Mouse (Mus musculus) layer of hippocampus, adult 9-11 months (tissue): Measurements from ENCODE around the gene Zhx3.

Experiments
- DNase-seq: peaks from one replicate; pipeline ENCODE4 v3.0.0; 2022

The Zhx3 gene

DNA sequence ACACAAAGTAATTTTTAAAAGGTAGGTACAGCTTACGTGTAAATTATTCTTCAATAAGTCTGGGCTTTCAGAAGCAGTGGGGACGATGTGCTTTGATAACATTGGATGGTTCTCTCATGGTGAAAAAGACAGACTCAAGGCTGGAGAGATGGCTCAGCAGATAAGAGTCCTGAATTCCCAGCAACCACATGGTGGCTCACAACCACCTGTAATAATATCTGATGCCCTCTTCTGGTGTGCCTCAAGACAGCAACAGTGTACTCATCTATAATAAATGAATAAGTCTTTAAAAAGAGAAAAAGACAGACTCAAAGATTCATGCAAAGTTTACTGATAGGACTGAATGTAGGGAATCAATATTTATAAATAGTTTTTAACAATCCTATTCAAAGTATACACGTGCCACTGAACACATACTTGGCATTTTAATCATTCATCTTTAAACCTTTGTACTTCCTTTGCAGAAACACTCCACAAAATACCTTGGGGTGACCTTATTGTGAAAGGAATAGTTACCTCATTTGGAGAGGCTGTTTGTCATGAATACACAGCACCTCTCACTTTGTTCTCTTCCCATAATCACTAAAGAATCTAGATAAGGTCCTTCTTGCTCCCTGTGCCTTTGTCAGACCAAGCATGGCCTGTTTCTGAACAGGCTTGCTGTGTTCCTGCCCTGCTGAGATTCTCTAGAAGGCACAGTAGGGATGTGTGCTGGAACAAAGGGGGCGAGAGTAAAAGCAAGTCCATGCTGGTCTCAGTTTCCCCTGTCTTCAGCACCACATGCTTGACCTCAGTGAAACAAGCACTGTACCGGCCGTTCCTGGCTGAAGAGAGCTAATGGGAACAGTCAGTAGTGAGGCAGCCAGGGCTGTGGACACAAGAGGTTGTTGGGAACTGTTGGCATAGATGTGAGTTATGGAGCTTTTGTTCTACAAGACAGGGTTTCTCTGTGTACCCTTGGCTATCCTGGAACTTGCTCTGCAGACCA is 146.6 kb downstream of the Zhx3 start:
- DNase-seq = no peak

DNA sequence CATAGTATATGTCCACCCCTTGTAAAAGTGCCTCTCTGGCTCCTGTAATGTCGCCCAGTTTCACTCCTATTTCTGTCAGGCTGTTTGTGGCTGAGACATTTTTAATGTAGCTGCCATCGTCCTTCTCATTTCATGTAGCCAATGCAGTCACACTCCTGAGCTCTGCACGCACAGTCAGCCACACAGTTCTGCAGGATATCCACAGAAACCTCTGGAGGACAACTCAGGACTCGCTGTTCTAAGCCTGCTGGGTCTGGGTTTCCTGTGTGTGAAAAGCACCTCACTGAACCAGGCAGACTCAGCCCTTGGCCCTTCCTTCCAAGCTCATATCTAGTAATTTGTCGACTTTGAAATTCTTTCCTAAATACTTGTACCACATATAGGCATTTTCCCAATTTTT is 148.3 kb downstream of the Zhx3 start:
- no peak for DNase-seq

DNA sequence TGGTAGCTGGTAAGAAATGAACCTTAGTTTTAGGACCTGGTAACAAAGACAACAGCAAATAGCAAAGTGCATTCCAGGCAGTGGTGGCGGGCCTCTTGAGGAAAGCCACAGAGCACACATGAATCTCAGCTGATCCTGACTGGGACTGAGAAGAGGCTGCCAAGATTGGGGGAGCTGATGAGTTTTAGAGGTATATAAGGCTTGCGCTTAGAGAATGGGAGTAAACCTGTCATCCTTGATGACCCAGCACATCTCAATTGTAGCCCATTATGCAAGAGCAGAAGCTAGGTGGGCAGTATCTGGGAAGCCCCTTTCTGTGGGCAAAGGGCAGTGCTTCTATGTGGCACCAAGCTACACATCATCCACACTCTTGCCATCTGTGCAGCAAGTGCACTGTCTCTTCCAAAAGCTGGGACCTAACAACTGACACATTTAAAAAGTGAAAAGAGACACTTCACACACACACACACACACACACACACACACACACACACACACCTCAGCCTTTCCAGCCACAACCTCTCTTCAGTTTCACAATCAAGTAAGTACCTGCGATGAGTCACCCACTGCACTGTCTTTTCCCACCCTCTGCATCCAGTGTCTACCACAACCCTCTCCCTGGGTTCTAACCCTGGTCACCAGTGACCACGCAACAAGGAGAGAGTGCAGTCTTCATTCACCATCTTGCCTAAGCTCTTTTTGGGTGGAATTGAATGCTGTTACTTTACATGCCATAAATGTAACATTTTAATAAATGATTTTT is 149.0 kb downstream of the Zhx3 start:
- DNase-seq = no peak

DNA sequence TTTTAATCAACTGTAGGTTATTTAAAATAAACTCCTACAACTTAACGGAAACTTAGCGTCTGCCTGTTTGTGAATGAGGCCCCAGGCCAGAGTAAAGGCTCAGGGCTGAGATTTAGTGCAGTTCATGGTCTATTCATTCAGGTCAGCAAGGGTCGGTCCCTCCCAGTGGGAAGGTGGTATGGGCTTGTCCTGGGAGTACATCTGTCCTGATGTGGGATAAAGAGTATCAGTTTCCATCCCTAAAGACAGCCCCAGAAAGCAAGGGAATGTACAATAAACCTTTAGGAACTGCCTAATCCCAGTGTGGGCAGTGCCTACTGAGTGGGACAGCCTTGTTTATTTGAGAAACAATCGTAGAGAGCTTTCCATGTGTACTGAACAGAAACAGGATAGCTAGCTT is 150.1 kb downstream of the Zhx3 start:
- DNase-seq = no peak

DNA sequence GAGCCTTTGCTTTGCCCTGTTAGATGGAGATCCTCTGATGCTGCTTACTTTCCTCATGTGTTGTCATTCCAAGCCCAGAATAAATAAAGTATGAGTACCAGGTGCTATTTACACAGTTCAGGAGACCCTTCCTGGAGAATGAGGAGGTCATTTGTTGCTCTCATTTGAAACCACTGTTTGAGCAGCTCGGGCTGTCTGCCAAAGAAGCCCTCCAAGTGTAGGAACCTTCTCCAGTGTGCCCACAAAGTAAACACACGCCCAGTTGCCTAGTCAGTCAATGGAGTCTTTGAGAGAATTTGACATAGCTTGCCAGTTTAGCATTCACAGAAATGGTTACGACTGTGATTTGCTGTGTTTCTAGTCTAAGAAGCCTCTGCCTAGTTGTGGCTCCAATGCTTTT is 154.0 kb downstream of the Zhx3 start:
- no peak for DNase-seq

DNA sequence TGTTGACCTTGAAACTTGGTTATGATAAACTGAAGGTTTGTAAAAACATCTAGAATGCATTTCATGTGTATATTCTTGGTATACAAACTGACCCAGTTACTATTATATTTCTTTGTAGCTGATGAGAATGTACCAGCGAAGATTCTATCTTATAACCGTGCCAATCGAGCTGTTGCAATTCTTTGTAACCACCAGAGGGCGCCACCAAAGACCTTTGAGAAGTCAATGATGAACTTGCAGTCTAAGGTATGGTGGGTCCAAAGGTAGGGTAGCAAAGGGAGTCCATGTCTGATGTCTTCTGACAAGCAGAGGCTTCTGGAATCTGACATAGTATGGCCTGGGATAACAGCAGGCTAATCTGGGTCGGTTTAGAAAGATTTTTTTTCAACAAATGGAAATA is 155.5 kb downstream of the Zhx3 start:
- no peak for DNase-seq

DNA sequence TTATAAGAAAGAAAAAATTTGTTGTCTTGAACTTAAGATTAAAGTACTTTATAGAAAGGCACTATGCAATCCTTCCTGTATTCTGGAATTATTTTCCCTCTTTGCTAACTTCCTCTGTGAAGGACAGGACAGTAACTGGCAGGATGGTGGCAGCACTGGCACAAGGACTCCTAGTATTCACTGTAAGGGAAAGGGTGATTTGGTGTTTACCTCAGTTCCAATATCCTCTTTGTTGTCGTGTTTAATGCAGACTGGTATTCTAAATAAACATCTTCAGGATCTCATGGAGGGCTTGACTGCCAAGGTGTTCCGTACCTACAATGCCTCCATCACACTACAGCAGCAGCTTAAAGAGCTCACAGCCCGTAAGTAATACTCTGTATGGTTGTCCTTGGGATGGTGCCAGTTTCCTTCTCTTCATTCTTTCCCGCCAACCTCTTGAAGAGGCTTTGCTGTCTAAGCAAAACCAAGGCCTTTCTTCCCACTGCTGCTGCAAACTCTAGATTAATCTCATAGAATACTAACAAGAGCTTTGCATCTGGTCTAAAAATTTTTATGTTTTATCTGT is 157.3 kb downstream of the Zhx3 start:
- no peak for DNase-seq

DNA sequence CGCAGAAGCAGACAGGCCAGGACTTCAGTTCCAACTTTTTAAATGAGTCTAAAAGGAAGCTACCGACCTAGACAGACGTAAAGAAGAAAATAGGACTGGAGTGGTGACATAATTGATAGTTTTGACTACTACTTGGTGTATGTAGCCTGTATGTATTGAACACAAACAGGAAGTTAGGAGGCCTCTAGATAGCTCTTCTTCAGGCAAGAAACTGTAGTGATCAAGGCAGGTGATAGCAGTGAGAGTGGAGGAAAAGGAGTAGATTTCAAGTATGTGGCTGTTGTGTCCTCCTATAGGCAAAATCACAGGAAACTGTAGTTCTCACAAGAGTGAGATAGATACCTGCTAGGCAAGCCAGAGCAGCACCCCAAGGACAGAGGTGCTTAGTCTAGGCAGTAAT is 165.1 kb downstream of the Zhx3 start:
- no peak for DNase-seq

DNA sequence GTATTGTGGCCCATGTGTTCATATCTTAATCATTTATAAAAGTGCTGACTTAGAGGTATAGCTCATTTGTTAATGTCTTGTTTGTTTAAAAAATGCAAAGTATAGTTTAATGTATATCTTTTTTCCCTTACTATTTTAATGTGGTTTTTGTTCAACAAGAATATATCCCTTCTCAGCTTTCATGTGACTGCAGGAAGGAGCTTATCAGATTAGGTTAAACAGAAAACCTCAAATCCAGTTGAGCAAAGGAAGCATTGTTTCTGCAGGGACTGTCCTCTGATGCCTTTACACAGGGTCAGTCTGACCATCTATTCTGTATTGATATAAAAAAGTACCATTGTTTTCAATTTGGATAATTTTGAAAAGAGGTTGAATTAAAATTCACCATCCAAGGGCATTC is 170.0 kb downstream of the Zhx3 start:
- no peak for DNase-seq

DNA sequence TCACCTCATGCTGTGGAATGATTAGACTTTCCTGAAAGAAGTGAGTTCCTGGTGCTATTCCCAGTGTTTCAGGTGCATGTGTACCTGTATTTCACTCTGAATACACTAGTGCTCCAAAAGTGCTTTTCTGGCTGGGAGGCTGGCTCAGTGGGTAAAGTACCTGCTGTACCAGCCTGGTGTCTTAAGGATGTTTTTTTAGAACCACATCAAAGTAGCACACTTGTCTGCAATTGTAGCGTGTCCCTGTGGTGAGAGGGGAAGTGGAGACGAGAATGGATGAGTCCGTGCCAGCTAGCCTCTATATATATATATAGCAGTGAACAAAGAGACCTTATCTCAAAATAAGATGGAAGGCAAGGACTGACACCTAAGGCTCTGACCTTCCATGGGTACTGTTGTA is 171.2 kb downstream of the Zhx3 start:
- no peak for DNase-seq

DNA sequence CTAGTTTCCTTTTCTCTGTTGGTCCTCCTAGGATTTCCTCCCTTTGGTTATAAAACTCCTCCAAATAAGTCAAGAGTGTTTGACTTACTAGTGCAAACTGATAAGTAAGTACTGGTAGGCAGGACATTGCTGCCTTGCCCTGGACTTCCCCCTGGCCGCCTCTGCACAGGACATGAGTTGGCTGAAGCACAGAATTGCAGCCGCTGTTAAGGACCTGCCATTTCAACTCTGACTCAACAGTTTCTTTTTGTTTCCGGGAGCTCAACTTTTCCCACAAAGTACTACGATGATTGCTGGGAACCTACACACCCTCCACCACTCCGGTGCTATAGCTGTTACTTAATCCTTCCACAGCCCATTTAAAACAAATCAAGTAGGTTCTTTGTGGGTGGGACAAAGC is 172.5 kb downstream of the Zhx3 start:
- no peak for DNase-seq
